Mouse (Mus musculus) yolk sac, embryonic 10.5 days (tissue): ENCODE data around the gene Hist1h4j.
A peak's percentile ranks its signal among the peaks of the same experiment; 100 is the strongest.

Source experiments
- DNase-seq: peaks from one replicate; pipeline ENCODE4 v3.0.0-alpha.2; 2017; ENCODE audit warnings: low spot score

The Hist1h4j gene

DNA sequence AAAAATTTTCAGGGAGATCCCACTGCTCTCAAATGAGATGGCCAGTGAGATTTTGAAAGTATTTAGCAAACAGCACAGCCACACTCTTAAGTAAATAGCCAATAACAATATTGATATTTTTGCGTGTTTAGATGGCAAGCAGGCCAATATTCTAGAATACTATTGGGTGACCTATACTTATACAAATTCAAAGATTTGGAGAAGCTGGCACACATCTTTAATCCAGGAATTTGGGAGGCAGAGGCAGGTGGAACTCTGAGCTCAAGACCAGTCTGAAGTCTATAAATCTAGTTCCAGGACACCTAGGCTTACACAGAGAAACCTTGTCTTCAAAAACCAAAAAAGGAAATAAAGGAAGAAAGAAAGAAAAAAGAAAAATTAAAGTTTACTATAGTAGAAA lies 46.8 kb downstream of the Hist1h4j start:
- DNase-seq = no peak

- peak; percentile 71 for DNase-seq
Observed at GRCm38 (mm10) chr13:21782361-21783254, 47.7 kb downstream of the Hist1h4j start.

GRCm38 (mm10) chr13:21783255-21783617 lies 48.4 kb downstream of the Hist1h4j start, which contains the start of gene Hist1h3i:
Gene Hist1h3i (minus strand): TSS chr13:21783370.
- peak; percentile 89 for DNase-seq

DNA sequence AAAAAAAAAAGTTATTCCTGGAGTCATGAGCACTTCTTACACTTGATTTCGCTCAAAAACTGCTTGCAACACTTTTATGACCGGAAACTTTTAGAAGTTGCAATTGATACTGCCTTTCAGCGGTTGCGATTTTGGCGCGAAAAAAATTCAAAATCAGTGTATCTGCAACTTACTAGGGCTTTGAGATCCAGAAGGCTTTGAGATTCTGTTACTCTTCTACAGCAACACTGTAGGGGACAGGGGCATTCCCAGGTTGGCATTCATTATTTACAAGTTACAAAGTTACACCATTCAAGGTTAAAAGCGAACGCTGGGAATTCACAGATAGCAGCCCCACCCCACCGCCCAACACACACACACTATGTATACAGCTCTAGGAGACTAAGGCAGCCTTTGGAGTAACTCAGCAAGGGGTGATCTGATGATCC lies 48.9 kb downstream of the Hist1h4j start:
- peak; percentile 73 for DNase-seq

- peak; percentile 11 for DNase-seq
Observed at GRCm38 (mm10) chr13:21784311-21784710, 49.4 kb downstream of the Hist1h4j start.
